Mouse (Mus musculus): ENCODE results near the gene Tmem135. TPM values are rescaled to one million over a fixed set of nuclear protein-coding genes. Genes with fewer than 3 reads are reported as not detected.
"Not testable (repeated sequence)": the region's sequence is repeated elsewhere in the genome, so short reads cannot be mapped to it uniquely, and the experiment has no call there.

Tmem135 gene
- polyA plus RNA-seq, 1 experiment from 2014 or later: 12.4 TPM

DNA sequence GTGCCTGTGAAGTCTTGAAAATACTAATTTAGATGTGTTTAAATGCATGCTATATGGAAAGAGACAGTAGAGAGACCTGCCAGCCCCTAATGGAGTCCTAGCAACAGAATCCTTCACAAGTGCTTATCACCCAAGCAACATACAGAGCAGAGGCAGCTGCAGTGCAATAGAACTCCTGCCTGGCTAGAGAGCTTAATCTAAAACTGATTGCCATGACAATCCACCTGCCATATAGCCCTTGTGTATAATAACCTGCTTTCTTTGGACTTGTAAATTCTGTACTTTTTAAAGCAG lies 64.9 kb downstream of the Tmem135 start:
- no peak for DNase-seq
- Histone ChIP-seq H3K27ac (0 out of 2 replicates have a peak overlapping the region, but pooled peaks have one; percentile 14), H3K27me3 (no peaks in the 10 kb centered on the region), H3K36me3 (no peaks in the 10 kb centered on the region), H3K4me1 (replicated peaks) (peaks cover 40% of the 10 kb centered on the region), H3K9me3 (replicated peaks) (no peaks in the 10 kb centered on the region), H3K9ac (peak overlapping the region; percentile 86), H3K4me3 (replicated peaks) (peak overlapping the region; percentile 84), H3K4me2 (peak overlapping the region; percentile 97)
- peak; percentile 81 for ATAC-seq (ENCODE audit: low read depth)

DNA sequence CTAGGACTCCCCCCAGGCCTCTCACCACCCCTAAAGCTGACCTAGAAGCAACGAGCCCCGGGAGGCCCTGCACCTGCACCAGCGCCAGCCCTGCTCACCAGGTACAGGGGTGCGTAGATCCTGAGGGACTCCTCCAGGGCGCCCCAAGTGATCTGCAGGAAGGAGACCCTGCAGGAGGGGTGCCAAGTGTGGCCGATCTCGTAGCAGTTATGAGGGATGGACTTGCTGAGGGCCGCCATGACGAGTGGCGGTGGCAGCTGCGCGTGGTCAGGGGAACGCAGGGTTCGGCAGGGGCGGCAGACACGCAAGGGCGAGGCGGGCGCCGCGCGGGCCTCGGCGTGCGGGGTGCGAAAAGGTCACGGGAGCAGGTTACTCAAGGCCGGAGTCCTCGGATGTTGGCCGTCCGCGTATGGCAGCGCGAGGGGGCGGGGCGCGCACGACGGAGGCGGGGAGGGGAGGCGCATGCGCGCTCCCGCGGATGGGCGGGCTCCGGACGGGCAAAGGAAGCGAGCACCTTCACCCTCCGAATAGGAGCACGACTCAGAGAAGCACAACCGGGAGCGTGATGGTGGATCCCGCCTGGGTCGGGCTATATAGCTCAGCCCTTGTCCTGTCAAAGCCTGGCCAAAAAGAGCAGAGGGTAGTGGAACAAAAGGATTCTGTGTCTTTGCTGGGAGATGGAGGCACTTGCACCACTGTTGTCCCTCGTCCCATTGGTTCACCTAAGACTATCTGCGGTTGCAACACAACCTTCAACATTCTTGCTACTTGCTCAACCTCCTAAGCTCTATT lies 65.5 kb downstream of the Tmem135 start:
- Histone ChIP-seq H3K4me2 (peak overlapping the region; percentile 97), H3K9me3 (replicated peaks) (no peaks in the 10 kb centered on the region), H3K36me3 (no peaks in the 10 kb centered on the region), H3K27me3 (no peaks in the 10 kb centered on the region), H3K9ac (peak overlapping the region; percentile 86), H3K27ac (peak overlapping the region; percentile 71), H3K4me3 (replicated peaks) (peak overlapping the region; percentile 84), H3K4me1 (replicated peaks) (peaks cover 40% of the 10 kb centered on the region)
- peak; percentile 95 for ATAC-seq (ENCODE audit: low read depth)
- DNase-seq: peak; percentile 89
- under 1% methylated on average over 57 of the region's 57 CpGs for WGBS (ENCODE audit: insufficient replicate concordance)

DNA sequence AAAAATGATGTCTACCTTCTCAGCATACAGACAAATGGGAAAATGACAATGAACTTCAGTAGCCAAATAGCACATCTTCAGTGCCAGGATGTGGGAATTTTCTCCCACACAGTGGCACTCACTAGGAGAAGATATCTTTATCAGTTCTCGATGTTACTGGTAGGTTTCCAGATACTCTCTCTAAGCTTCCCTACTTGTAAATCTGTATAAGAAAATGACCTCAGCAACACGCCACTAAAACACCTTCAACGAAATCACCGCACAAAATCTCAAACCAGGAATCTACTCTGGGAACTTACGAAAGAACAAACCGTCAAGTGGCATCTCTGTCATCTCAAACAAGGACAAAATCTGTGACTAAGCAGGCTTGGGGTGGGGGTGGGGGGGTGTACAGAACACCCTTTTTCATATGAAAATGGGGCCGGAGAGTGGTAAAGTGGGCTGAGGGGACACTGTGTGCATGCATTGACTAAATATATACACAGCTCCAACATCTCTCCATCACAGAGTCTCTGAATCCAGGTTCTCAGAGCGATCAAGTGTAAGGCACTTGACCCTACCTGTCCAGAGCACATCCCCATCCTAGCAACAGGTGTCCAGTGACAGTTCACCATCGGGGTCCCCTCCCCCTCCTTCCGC lies 66.2 kb downstream of the Tmem135 start:
- Histone ChIP-seq H3K4me1 (replicated peaks) (peaks cover 40% of the 10 kb centered on the region), H3K4me3 (replicated peaks) (peak overlapping the region; percentile 84), H3K4me2 (peak overlapping the region; percentile 97), H3K36me3 (no peaks in the 10 kb centered on the region), H3K27ac (peak overlapping the region; percentile 71), H3K9me3 (replicated peaks) (no peaks in the 10 kb centered on the region), H3K27me3 (no peaks in the 10 kb centered on the region), H3K9ac (peak overlapping the region; percentile 86)
- DNase-seq (no peak), ATAC-seq (ENCODE audit: low read depth) (no peak)
- WGBS (ENCODE audit: insufficient replicate concordance): 24% methylated on average over 10 of the region's 10 CpGs

DNA sequence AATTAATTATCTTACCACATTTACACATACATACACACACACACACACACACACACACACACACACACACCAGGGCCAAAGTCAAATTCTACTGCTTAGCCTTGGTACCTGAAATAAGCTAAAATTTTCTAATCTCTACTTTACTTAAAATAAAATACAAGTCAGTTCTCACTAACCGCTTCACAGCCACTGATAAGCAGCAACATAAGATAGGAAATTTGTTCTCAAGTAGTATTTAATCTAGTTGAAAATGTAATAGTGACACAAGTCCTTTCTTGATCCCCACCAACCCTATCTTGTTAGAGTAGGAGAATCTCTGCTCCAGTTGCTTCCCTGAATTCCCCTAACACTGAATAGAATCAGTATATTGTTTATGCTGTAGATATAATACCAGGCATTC lies 67.6 kb downstream of the Tmem135 start:
- WGBS (ENCODE audit: insufficient replicate concordance): 20% methylated on average over 1 of the region's 1 CpGs
- H3K9ac ChIP-seq: no peak overlapping the region
- no peaks in the 10 kb centered on the region for H3K27me3 ChIP-seq
- no peak overlapping the region for H3K27ac ChIP-seq
- no peaks in the 10 kb centered on the region for H3K9me3 ChIP-seq (replicated peaks)
- no peaks in the 10 kb centered on the region for H3K36me3 ChIP-seq
- H3K4me2 ChIP-seq: no peak overlapping the region
- H3K4me1 ChIP-seq (replicated peaks): peaks cover 40% of the 10 kb centered on the region
- no peak for DNase-seq
- ATAC-seq (ENCODE audit: low read depth): no peak
- H3K4me3 ChIP-seq (replicated peaks): no peak overlapping the region

DNA sequence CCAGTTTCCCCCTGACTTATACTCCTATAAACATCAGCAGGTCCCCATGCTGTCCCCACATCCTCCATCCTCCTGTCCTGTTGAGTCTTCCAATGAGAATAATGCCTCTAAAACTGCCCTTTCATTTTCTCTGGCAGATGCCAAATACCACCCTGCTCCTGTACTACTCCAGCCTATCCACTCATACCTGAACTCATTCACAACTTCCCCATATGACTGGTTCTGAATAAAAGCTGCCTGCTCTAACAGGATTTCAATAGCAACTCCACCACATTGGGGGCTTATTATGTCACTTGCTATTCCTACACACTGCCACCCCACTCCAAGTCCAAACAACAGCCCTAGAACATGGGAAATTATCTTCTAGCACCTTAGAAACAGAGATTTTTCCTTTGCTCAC lies 68.7 kb downstream of the Tmem135 start:
- ATAC-seq (ENCODE audit: low read depth) (no peak), DNase-seq (no peak)
- Histone ChIP-seq H3K4me1 (replicated peaks) (peaks cover 40% of the 10 kb centered on the region), H3K9me3 (replicated peaks) (no peaks in the 10 kb centered on the region), H3K36me3 (peaks cover 3% of the 10 kb centered on the region; the same call in 1 of the 2 replicates), H3K9ac (no peak overlapping the region), H3K27me3 (no peaks in the 10 kb centered on the region), H3K4me2 (no peak overlapping the region), H3K4me3 (replicated peaks) (no peak overlapping the region), H3K27ac (no peak overlapping the region)

DNA sequence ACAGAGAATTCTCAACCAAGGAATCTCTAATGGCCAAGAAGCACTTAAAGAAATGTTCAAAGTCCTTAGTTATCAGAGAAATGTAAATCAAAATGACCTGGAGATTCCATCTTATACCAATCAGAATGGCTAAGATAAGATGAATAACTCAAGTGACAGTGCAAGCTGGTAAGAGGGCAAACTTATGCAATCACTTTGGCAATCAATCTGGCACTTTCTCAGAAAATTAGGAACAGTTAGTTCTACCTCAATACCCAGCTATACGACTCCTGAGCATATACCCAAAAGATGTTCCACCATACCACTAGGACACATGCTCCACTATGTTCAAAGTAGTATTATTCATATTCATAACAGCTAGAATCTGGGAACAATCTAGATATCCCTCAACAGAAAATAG lies 74.1 kb downstream of the Tmem135 start:
- Histone ChIP-seq H3K36me3 (peaks cover 3% of the 10 kb centered on the region; the same call in 1 of the 2 replicates), H3K9ac (no peak overlapping the region), H3K9me3 (replicated peaks) (no peaks in the 10 kb centered on the region), H3K4me1 (replicated peaks) (peaks cover 13% of the 10 kb centered on the region), H3K4me2 (no peak overlapping the region), H3K27me3 (no peaks in the 10 kb centered on the region), H3K4me3 (replicated peaks) (no peak overlapping the region), H3K27ac (no peak overlapping the region)
- no peak for ATAC-seq (ENCODE audit: low read depth)
- no peak for DNase-seq
- WGBS (ENCODE audit: insufficient replicate concordance): 68% methylated on average over 1 of the region's 1 CpGs

DNA sequence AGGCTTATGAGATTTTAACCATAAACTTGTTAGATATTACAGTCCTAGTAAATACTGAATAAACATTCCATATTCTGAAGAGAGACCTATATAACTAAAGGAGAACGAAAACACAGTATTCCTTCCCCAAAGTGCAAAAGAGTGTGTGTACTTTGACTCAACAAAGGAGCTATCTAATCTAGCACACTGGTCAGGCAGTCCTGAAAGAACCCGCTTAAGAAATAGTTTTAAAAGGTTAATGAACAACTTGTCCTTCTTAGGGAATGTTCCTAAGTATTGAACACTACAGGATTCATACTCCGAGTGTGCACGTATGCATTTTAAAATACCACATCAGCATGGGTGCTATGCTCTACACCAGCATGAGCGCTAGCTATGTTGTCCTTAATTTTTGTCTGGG lies 76.3 kb downstream of the Tmem135 start:
- Histone ChIP-seq H3K4me2 (no peak overlapping the region), H3K4me3 (replicated peaks) (no peak overlapping the region), H3K27ac (no peak overlapping the region), H3K9me3 (replicated peaks) (no peaks in the 10 kb centered on the region), H3K4me1 (replicated peaks) (peaks cover 13% of the 10 kb centered on the region), H3K36me3 (peaks cover 3% of the 10 kb centered on the region; the same call in 1 of the 2 replicates), H3K27me3 (no peaks in the 10 kb centered on the region), H3K9ac (no peak overlapping the region)
- WGBS (ENCODE audit: insufficient replicate concordance): 67% methylated on average over 5 of the region's 5 CpGs
- DNase-seq: no peak
- no peak for ATAC-seq (ENCODE audit: low read depth)

DNA sequence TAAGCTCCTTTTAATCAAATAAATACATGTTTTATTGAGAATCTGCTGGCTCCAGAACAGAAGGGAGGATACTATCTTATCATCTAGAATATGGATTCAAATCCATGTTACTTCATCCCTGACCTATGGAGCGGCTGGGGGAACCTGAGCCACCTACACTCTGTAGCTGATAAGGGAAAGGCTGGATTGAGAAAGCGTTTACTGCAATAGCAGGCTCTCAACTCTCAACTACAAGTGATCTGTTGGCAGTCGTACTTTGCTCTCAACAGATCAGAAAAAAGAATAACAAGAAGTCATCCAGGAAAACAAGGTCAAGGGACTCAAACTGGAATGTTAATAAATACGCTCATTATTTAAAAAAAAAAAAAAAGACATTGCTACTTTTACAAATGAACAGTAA lies 77.3 kb downstream of the Tmem135 start:
- Histone ChIP-seq H3K9me3 (replicated peaks) (no peaks in the 10 kb centered on the region), H3K4me1 (replicated peaks) (peaks cover 13% of the 10 kb centered on the region), H3K4me3 (replicated peaks) (no peak overlapping the region), H3K36me3 (peaks cover 3% of the 10 kb centered on the region; the same call in 1 of the 2 replicates), H3K27me3 (no peaks in the 10 kb centered on the region), H3K9ac (no peak overlapping the region), H3K27ac (no peak overlapping the region), H3K4me2 (no peak overlapping the region)
- 34% methylated on average over 4 of the region's 4 CpGs for WGBS (ENCODE audit: insufficient replicate concordance)
- ATAC-seq (ENCODE audit: low read depth) (peak; percentile 41; the same call in 1 of the 2 replicates), DNase-seq (no peak)

DNA sequence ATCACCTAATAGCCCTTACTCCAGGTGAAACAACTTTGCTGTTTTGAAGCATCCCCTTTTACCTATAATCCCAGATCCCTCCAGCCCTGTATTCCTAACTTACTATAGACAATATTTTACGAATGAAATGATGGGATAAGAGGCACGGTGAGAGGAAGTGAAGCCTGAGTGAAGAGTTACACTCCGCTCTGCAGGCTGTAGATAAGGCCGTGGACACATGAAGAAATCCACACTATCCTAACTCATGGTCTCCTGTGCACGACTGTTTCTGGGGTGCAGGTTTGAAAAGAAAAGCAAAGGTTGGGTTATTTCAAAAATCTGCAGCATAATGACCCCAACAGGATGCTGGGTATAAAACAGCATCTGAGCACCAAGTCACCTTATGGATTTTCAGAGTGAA lies 77.8 kb downstream of the Tmem135 start:
- Histone ChIP-seq H3K36me3 (peaks cover under 1% of the 10 kb centered on the region; the same call in 1 of the 2 replicates), H3K9me3 (replicated peaks) (no peaks in the 10 kb centered on the region), H3K27ac (no peak overlapping the region), H3K9ac (no peak overlapping the region), H3K27me3 (no peaks in the 10 kb centered on the region), H3K4me3 (replicated peaks) (no peak overlapping the region), H3K4me2 (0 out of 2 replicates have a peak overlapping the region, but pooled peaks have one; percentile 25), H3K4me1 (replicated peaks) (peaks cover 13% of the 10 kb centered on the region)
- ATAC-seq (ENCODE audit: low read depth) (no peak), DNase-seq (no peak)
- WGBS (ENCODE audit: insufficient replicate concordance): 9% methylated on average over 5 of the region's 5 CpGs

DNA sequence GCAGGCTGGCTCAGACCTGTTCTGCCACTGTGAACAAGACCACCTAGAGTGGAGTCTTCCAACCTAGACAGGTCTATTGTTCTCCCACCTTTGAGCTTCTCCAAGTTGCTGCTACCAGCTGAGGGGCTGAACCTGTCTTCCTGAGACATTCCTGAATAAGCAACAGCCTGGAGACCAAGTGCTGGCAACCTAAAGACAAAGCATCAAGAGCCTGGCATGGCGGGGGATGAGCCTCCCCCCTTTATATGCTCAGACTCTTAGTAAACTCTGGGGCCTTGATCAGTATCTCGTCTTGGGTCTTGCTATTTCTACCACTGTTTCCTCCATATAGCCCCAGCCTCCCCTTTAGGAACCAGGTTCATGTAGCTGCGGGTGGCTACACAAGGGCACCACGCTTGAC lies 81.3 kb downstream of the Tmem135 start:
- not testable (repeated sequence) for H3K4me2 ChIP-seq; ATAC-seq (ENCODE audit: low read depth); H3K27me3 ChIP-seq; DNase-seq; H3K36me3 ChIP-seq; H3K9me3 ChIP-seq (replicated peaks); H3K4me3 ChIP-seq (replicated peaks); H3K27ac ChIP-seq; H3K9ac ChIP-seq
- 68% methylated on average over 4 of the region's 4 CpGs for WGBS (ENCODE audit: insufficient replicate concordance)
- peaks cover 13% of the 10 kb centered on the region for H3K4me1 ChIP-seq (replicated peaks)

DNA sequence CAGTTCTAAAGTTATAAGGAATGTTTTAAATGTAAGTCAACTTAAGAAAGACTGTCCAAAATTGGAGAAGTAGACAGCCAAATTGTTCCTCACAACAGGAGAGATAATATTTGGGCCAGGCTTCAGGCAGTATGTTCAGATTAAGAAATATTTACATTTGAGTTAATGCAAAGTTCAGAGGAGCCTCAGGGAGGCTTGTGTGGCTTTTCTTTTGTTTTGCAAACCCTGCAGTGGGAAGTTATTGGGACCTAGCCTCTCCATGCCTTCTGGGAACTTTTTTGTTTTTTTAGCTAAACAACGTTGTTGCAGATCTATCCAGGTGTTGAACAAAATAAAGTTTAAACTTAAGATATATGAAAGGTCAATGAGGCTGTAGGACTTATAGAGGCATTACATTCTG lies 84.7 kb downstream of the Tmem135 start:
- no peaks in the 10 kb centered on the region for H3K9me3 ChIP-seq (replicated peaks)
- no peaks in the 10 kb centered on the region for H3K4me1 ChIP-seq (replicated peaks)

DNA sequence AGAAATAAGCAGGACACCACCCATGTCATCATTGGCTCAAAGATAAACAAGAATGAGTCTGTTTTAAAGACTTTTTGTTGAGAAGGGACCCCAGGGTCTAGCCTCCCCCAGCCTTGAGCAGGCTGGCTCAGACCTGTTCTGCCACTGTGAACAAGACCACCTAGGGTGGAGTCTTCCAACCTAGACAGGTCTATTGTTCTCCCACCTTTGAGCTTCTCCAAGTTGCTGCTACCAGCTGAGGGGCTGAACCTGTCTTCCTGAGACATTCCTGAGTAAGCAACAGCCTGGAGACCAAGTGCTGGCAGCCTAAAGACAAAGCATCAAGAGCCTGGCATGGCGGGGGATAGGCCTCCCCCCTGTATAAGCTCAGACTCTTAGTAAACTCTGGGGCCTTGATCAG lies 86.9 kb downstream of the Tmem135 start:
- H3K27me3 ChIP-seq; H3K36me3 ChIP-seq; H3K9ac ChIP-seq; H3K4me3 ChIP-seq (replicated peaks); H3K27ac ChIP-seq; H3K9me3 ChIP-seq (replicated peaks); H3K4me1 ChIP-seq (replicated peaks); DNase-seq; ATAC-seq (ENCODE audit: low read depth); H3K4me2 ChIP-seq: not testable (repeated sequence)
- WGBS (ENCODE audit: insufficient replicate concordance): 78% methylated on average over 1 of the region's 1 CpGs

More for the DNA sequence above, 84.7 kb downstream of the Tmem135 start:
- Histone ChIP-seq H3K36me3 (no peaks in the 10 kb centered on the region), H3K9ac (no peak overlapping the region), H3K4me2 (no peak overlapping the region), H3K4me3 (replicated peaks) (no peak overlapping the region), H3K27me3 (no peaks in the 10 kb centered on the region), H3K27ac (no peak overlapping the region)
- ATAC-seq (ENCODE audit: low read depth) (no peak), DNase-seq (no peak)
- WGBS (ENCODE audit: insufficient replicate concordance): 57% methylated on average over 1 of the region's 1 CpGs

Data from liver, embryonic 13.5 days (tissue).